Mouse (Mus musculus) thymus, postnatal 4 days (tissue): ENCODE data around the gene Gm3435.
A peak's percentile ranks its signal among the peaks of the same experiment; 100 is the strongest.
"Not testable (repeated sequence)": the region's sequence is repeated elsewhere in the genome, so short reads cannot be mapped to it uniquely, and the experiment has no call there.

ENCODE experiments used
- DNase-seq: peaks from one replicate; pipeline ENCODE4 v3.0.0; 2021

Gm3435 gene

GRCm38 (mm10) chr17:15009706-15010413, at the start of gene Gm3435:
Gene Gm3435 (plus strand): TSS chr17:15010176.
- DNase-seq = not testable (repeated sequence)

GRCm38 (mm10) chr17:14960520-14960919, 49.5 kb upstream of the Gm3435 start:
- peak; percentile 60 for DNase-seq

- DNase-seq = peak; percentile 65
Observed at GRCm38 (mm10) chr17:14960951-14961556, 48.9 kb upstream of the Gm3435 start, which contains the start of gene Phf10. Gene Phf10 (minus strand): TSS chr17:14961273.

- DNase-seq = not testable (repeated sequence)
Observed at GRCm38 (mm10) chr17:14961557-14962154, 48.3 kb upstream of the Gm3435 start.

- DNase-seq = not testable (repeated sequence)
Observed at GRCm38 (mm10) chr17:14968373-14968913, 41.5 kb upstream of the Gm3435 start.

GRCm38 (mm10) chr17:14977718-14978361, 32.1 kb upstream of the Gm3435 start:
- DNase-seq = peak; percentile 9

- DNase-seq = not testable (repeated sequence)
Observed at GRCm38 (mm10) chr17:14978362-14979038, 31.5 kb upstream of the Gm3435 start, which contains the start of the genes 9030025P20Rik and Gm3417. Gene 9030025P20Rik (plus strand): TSS chr17:14978468. Gene Gm3417 (minus strand): TSS chr17:14978790.

- not testable (repeated sequence) for DNase-seq
Observed at GRCm38 (mm10) chr17:14990116-14990702, 19.8 kb upstream of the Gm3435 start.

- DNase-seq = not testable (repeated sequence)
Observed at GRCm38 (mm10) chr17:14992522-14993138, 17.3 kb upstream of the Gm3435 start.

- not testable (repeated sequence) for DNase-seq
Observed at GRCm38 (mm10) chr17:14993139-14993832, 16.7 kb upstream of the Gm3435 start.

- DNase-seq = not testable (repeated sequence)
Observed at GRCm38 (mm10) chr17:14994140-14994539, 15.8 kb upstream of the Gm3435 start.

- DNase-seq = not testable (repeated sequence)
Observed at GRCm38 (mm10) chr17:15000047-15000446, 9.9 kb upstream of the Gm3435 start.

- not testable (repeated sequence) for DNase-seq
Observed at GRCm38 (mm10) chr17:15009088-15009487, 888 bp upstream of the Gm3435 start.

GRCm38 (mm10) chr17:15021503-15022220, 11.7 kb downstream of the Gm3435 start:
- peak; percentile 4 for DNase-seq

GRCm38 (mm10) chr17:15023878-15024492, 14.0 kb downstream of the Gm3435 start:
- DNase-seq = not testable (repeated sequence)

- DNase-seq = not testable (repeated sequence)
Observed at GRCm38 (mm10) chr17:15024502-15025193, 14.7 kb downstream of the Gm3435 start.

- not testable (repeated sequence) for DNase-seq
Observed at GRCm38 (mm10) chr17:15025513-15025912, 15.5 kb downstream of the Gm3435 start.

GRCm38 (mm10) chr17:15031414-15031813, 21.4 kb downstream of the Gm3435 start:
- not testable (repeated sequence) for DNase-seq

GRCm38 (mm10) chr17:15040455-15040854, 30.5 kb downstream of the Gm3435 start:
- DNase-seq = not testable (repeated sequence)
